7 mouse cellular contexts compared by ENCODE assay signal in the genomic region with DNA sequence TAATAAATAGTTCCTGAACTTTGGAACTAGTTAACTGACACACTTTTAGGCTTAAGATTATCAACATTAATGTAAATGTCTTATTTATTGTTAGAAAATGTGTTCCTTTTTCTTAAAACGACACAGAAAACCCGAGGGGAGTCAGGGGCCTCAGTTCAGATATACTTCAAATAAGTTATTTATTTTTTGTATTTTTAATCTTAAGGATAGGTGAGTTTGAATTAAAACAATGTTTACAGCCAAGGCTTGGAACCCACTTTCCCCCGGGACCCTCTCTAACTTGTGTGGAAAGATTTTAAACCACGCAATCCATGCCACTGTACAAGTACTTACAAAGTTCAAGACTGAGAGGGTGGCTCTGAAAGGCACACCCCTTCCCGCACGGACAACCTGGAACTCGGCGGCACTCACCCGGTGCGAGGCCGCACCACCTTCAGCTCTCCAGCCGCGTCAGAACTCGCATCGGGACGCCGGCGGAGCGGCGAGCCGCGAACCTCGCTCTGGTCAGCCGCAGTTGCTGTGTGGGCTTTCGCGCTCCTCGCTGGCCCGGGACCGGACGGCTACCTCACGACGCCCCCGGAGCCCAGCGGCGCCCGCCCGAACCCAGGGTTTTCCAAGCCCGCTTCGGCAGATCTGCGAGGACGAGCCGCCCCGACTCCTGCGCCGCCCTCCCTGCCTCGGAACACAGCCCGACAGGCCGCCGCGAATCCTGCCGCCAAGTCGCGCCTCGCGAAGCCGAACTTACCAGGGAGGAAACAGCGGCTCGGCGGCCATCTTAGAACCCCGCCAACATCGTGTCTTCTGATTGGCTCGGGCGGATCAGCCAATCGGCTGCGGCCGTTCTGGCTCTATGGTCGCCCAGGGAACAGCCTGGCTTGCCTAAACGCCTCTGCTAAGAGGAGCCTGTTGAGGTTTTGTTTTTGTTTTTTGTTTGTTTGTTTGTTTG. TPM values are rescaled to one million over a fixed set of nuclear protein-coding genes. Genes with fewer than 3 reads are reported as not detected.
A peak's percentile ranks its signal among the peaks of the same experiment; 100 is the strongest.
DNase-seq lines count a peak whose midpoint lies in the region; ATAC-seq lines count a peak whose summit lies in the region.

A gene (minus strand): TSS at position 803 of the 946 bp plus-strand sequence.

- peak within 1 kb of the TSS; percentile 52 for H3K4me2 ChIP-seq in intestine, embryonic 16.5 days (ENCODE audit: low read depth, low read length)
- H3K4me2 ChIP-seq in midbrain, embryonic 11.5 days: peak within 1 kb of the TSS; percentile 53

- no peaks in the 10 kb centered on the region for H3K9me3 ChIP-seq in intestine, embryonic 16.5 days (ENCODE audit: control insufficient read depth, low read length)
- H3K9me3 ChIP-seq in midbrain, embryonic 11.5 days (ENCODE audit: control insufficient read depth, low read length): no peaks in the 10 kb centered on the region

- H3K4me3 ChIP-seq in intestine, embryonic 16.5 days (ENCODE audit: low read length): peak within 1 kb of the TSS; percentile 93
- H3K4me3 ChIP-seq in midbrain, embryonic 11.5 days (ENCODE audit: low read depth, low read length): peak within 1 kb of the TSS; percentile 84

- no peaks in the 10 kb centered on the region for H3K27me3 ChIP-seq in intestine, embryonic 16.5 days (replicated peaks; ENCODE audit: control insufficient read depth, insufficient read depth, low read length)
- H3K27me3 ChIP-seq in midbrain, embryonic 11.5 days (ENCODE audit: control insufficient read depth, insufficient read depth, low read length): no peaks in the 10 kb centered on the region

- ATAC-seq in intestine, embryonic 16.5 days: peak; percentile 100
- peak; percentile 100 for ATAC-seq in midbrain, embryonic 11.5 days (ENCODE audit: low FRiP score)

- under 1% methylated on average over 68 of the region's 68 CpGs for WGBS in intestine, embryonic 16.5 days
- under 1% methylated on average over 68 of the region's 68 CpGs for WGBS in midbrain, embryonic 11.5 days

- intact Hi-C loops in gastrocnemius, postnatal 36 days (cut with DNase I): no loop called here
- intact Hi-C loops in left cerebral cortex, postnatal 36 days (cut with DNase I): no loop called here

- H3K27ac ChIP-seq in intestine, embryonic 16.5 days (ENCODE audit: low read length): peak within 1 kb of the TSS; percentile 99
- peak within 1 kb of the TSS; percentile 96 for H3K27ac ChIP-seq in midbrain, embryonic 11.5 days (ENCODE audit: low read depth, low read length)

- DNase-seq in adrenal gland, adult 18-20 months (ENCODE audit: low spot score in 2 of 2): peak; percentile 93 to 95
- peak; percentile 97 for DNase-seq in embryo, embryonic 11 days
- DNase-seq in gastrocnemius, postnatal 36 days: peak; percentile 92 to 96
- peak; percentile 94 to 97 for DNase-seq in left cerebral cortex, postnatal 36 days (ENCODE audit: low spot score in 2 of 2)
- DNase-seq in midbrain, embryonic 11.5 days (ENCODE audit: low spot score, missing footprints): peak; percentile 100
- DNase-seq in skeletal muscle tissue, adult 2 months (ENCODE audit: low read depth, low spot score): peak; percentile 89

- no peaks in the 10 kb centered on the region for H3K36me3 ChIP-seq in intestine, embryonic 16.5 days (ENCODE audit: control insufficient read depth, insufficient read depth, low read length)
- no peaks in the 10 kb centered on the region for H3K36me3 ChIP-seq in midbrain, embryonic 11.5 days (ENCODE audit: control insufficient read depth, insufficient read depth, low read length)

- H3K4me1 ChIP-seq in intestine, embryonic 16.5 days (ENCODE audit: control insufficient read depth, insufficient read depth, low read length): peaks cover 3% of the 10 kb centered on the region; the same call in 1 of the 2 replicates
- peaks cover 8% of the 10 kb centered on the region for H3K4me1 ChIP-seq in midbrain, embryonic 11.5 days (ENCODE audit: control insufficient read depth, insufficient read depth, low read length)

- peak within 1 kb of the TSS; percentile 96 for H3K9ac ChIP-seq in intestine, embryonic 16.5 days (ENCODE audit: low read depth, low read length)
- H3K9ac ChIP-seq in midbrain, embryonic 11.5 days (ENCODE audit: low read length): peak within 1 kb of the TSS; percentile 94

RNA-seq across cellular contexts. Expression of the gene that starts here (rescaled TPM):
- 10 to 100 TPM; 27.2 to 28.1 TPM for total RNA-seq in adrenal gland, adult 18-20 months (2021)
- 10 to 100 TPM; 26.3 to 30.2 TPM for total RNA-seq in gastrocnemius, postnatal 36 days (2021)
- polyA plus RNA-seq in intestine, embryonic 16.5 days (2015; fragmentation: Nextera tagmentation; extraction: Ambion mirVana): 32.3 and 33.2 TPM in 2 replicates
- 10 to 100 TPM; 31.3 to 32.2 TPM for total RNA-seq in left cerebral cortex, postnatal 36 days (2021)
- 93.7 and 113 TPM in 2 replicates for polyA plus RNA-seq in midbrain, embryonic 11.5 days (2014; fragmentation: Nextera tagmentation; extraction: Ambion mirVana)

Comparison
In these comparisons a context has a peak if more than half of its experiments do, and no peak if none do; other contexts are left out.
1. Peak in every context shown above with its lines: DNase-seq, ATAC-seq, H3K4me3 ChIP-seq and H3K27ac ChIP-seq.